Mouse (Mus musculus) spleen, adult 2 months (tissue): ENCODE data around the gene Myom3.

ENCODE experiments used
- CTCF ChIP-seq: fragments of 200-500 bp; IDR thresholded peaks from 2 replicates; pipeline ENCODE4 v1.5.1; 2011; ENCODE audit warnings: mild to moderate bottlenecking, inconsistent platforms; ENCODE audit not compliant: insufficient read depth, insufficient read length, insufficient replicate concordance; ENCODE audit errors: extremely low read depth
- POLR2A ChIP-seq: fragments of 200-500 bp; IDR thresholded peaks from 2 replicates; pipeline ENCODE4 v1.6.1; 2011; ENCODE audit warnings: low read depth, low read length, inconsistent platforms

GRCm38 (mm10) chr4:135781304-135781703 lies 21.8 kb downstream of the Myom3 start:
- TF ChIP-seq CTCF (no peak), POLR2A (no peak)
